Mouse (Mus musculus): Measurements from ENCODE around the gene Abca13. TPM values are rescaled to one million over a fixed set of nuclear protein-coding genes. Genes with fewer than 3 reads are reported as not detected.
"Not testable (repeated sequence)": the region's sequence is repeated elsewhere in the genome, so short reads cannot be mapped to it uniquely, and the experiment has no call there.

The Abca13 gene
- total and polyA plus RNA-seq, 3 experiments, result 0.22 TPM; not detected in 2

GRCm38 (mm10) chr11:9213580-9213979, 21.8 kb downstream of the Abca13 start:
- H3K4me1 ChIP-seq (ENCODE audit: insufficient read depth, low read depth, low read length), result no peaks in the 10 kb centered on the region
- ATAC-seq (ENCODE audit: extremely low read depth, insufficient number of reproducible peaks, low FRiP score, poor library complexity, severe bottlenecking) (no peak), DNase-seq (ENCODE audit: low spot score) (no peak)
- H3K9me3 ChIP-seq (replicated peaks), result no peaks in the 10 kb centered on the region
- TF ChIP-seq GATA2 (IDR thresholded peaks at IDR 0.05; ENCODE audit: borderline replicate concordance, low read depth, low read length) (no peak), CTCF (IDR thresholded peaks at IDR 0.05; ENCODE audit: low read depth, low read length) (no peak), TAL1 (conservative IDR thresholded peaks at IDR 0.05; ENCODE audit: low read depth, low read length) (no peak), POLR2AphosphoS5 (IDR thresholded peaks at IDR 0.05; ENCODE audit: insufficient replicate concordance, low read depth, low read length) (no peak), GATA1 (IDR thresholded peaks at IDR 0.05; ENCODE audit: borderline replicate concordance, low read length) (no peak)
- no peaks in the 10 kb centered on the region for H3K27me3 ChIP-seq (ENCODE audit: insufficient read depth, low read length)
- H3K36me3 ChIP-seq (replicated peaks), result no peaks in the 10 kb centered on the region
- H3K4me3 ChIP-seq (ENCODE audit: low read depth, low read length), result no peak overlapping the region

DNA sequence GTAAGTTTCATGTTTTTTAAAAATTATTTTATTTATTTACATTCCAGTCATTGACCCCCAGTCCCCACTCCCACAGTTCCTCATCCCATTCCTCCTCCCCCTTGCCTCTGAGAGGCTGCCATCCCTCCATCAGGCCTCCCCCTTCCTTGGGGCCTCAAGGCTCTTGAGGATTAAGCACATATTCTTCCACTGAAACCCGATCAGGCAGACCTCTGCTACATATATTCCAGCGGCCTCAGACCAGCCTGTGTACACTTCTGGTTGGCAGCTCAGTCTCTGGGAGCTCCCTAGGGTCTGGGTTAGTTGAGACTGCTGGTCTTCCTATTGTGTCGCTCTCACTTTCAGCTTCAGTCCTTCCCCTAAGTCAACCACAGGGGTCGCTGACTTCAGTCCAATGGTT, 24.5 kb downstream of the Abca13 start:
- Histone ChIP-seq H3K9me3 (replicated peaks) (no peaks in the 10 kb centered on the region), H3K4me1 (ENCODE audit: insufficient read depth, low read depth, low read length) (no peaks in the 10 kb centered on the region), H3K4me3 (ENCODE audit: low read depth, low read length) (no peak overlapping the region), H3K36me3 (replicated peaks) (no peaks in the 10 kb centered on the region), H3K27me3 (ENCODE audit: insufficient read depth, low read length) (no peaks in the 10 kb centered on the region)
- ATAC-seq (ENCODE audit: extremely low read depth, insufficient number of reproducible peaks, low FRiP score, poor library complexity, severe bottlenecking) (no peak), DNase-seq (ENCODE audit: low spot score) (no peak)
- TF ChIP-seq POLR2AphosphoS5 (IDR thresholded peaks at IDR 0.05; ENCODE audit: insufficient replicate concordance, low read depth, low read length) (no peak), GATA1 (IDR thresholded peaks at IDR 0.05; ENCODE audit: borderline replicate concordance, low read length) (no peak), TAL1 (conservative IDR thresholded peaks at IDR 0.05; ENCODE audit: low read depth, low read length) (no peak), CTCF (IDR thresholded peaks at IDR 0.05; ENCODE audit: low read depth, low read length) (no peak), GATA2 (IDR thresholded peaks at IDR 0.05; ENCODE audit: borderline replicate concordance, low read depth, low read length) (no peak)

GRCm38 (mm10) chr11:9220501-9220900, 28.8 kb downstream of the Abca13 start:
- no peaks in the 10 kb centered on the region for H3K4me1 ChIP-seq (ENCODE audit: insufficient read depth, low read depth, low read length)
- DNase-seq (ENCODE audit: low spot score), result no peak
- H3K4me3 ChIP-seq (ENCODE audit: low read depth, low read length), result no peak overlapping the region
- no peaks in the 10 kb centered on the region for H3K36me3 ChIP-seq (replicated peaks)
- TF ChIP-seq GATA2 (IDR thresholded peaks at IDR 0.05; ENCODE audit: borderline replicate concordance, low read depth, low read length) (no peak), CTCF (IDR thresholded peaks at IDR 0.05; ENCODE audit: low read depth, low read length) (no peak), POLR2AphosphoS5 (IDR thresholded peaks at IDR 0.05; ENCODE audit: insufficient replicate concordance, low read depth, low read length) (no peak), TAL1 (conservative IDR thresholded peaks at IDR 0.05; ENCODE audit: low read depth, low read length) (no peak)
- H3K27me3 ChIP-seq (ENCODE audit: insufficient read depth, low read length), result no peaks in the 10 kb centered on the region
- no peak for ATAC-seq (ENCODE audit: extremely low read depth, insufficient number of reproducible peaks, low FRiP score, poor library complexity, severe bottlenecking)
- H3K9me3 ChIP-seq (replicated peaks), result no peaks in the 10 kb centered on the region

DNA sequence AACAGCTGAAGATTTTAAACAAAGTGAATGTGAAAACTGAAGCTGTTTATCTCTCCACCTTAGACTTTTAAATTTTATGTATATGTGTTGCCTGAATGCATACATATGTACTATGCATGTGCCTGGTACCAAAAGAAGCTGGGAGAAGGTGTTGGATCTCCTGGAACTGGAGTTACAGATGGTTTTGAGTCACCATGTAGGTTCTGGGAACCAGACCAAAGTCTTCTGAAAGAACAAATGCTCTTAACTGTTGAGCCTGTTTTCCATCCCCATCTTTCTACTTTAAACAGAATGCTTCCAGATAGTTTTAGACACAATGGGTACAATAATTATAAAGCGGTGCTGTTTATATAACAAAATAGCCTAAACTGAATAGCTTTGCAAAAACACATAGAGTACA, 29.9 kb downstream of the Abca13 start:
- Histone ChIP-seq H3K4me1 (ENCODE audit: insufficient read depth, low read depth, low read length) (no peaks in the 10 kb centered on the region), H3K4me3 (ENCODE audit: low read depth, low read length) (no peak overlapping the region), H3K9me3 (replicated peaks) (no peaks in the 10 kb centered on the region), H3K36me3 (replicated peaks) (no peaks in the 10 kb centered on the region), H3K27me3 (ENCODE audit: insufficient read depth, low read length) (no peaks in the 10 kb centered on the region)
- ATAC-seq (ENCODE audit: extremely low read depth, insufficient number of reproducible peaks, low FRiP score, poor library complexity, severe bottlenecking) (no peak), DNase-seq (ENCODE audit: low spot score) (no peak)
- no peak for TF ChIP-seq TAL1 (conservative IDR thresholded peaks at IDR 0.05; ENCODE audit: low read depth, low read length)
- TF ChIP-seq GATA1 (IDR thresholded peaks at IDR 0.05; ENCODE audit: borderline replicate concordance, low read length), result no peak
- TF ChIP-seq POLR2AphosphoS5 (IDR thresholded peaks at IDR 0.05; ENCODE audit: insufficient replicate concordance, low read depth, low read length), result no peak
- TF ChIP-seq GATA2 (IDR thresholded peaks at IDR 0.05; ENCODE audit: borderline replicate concordance, low read depth, low read length), result no peak
- TF ChIP-seq CTCF (IDR thresholded peaks at IDR 0.05; ENCODE audit: low read depth, low read length), result no peak

DNA sequence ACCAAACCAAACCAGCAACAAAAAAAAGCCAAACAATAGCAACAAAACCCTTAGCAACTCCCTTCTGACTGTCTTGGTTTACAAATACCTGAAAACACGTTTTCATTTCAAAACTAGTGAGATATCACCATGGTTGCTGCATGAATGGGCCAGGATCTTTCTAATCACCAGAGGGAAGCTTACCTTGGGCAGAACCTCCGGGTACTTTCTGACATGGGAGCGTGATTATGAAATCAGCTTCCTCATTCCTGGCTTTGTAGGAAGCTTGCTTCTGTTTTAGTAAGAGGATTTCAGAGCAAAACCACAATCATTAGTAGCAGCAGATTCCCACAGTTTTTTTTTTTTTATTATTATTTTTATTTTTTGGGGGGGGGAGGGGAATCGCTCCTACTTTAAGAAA, 34.7 kb downstream of the Abca13 start:
- Histone ChIP-seq H3K4me3 (ENCODE audit: low read depth, low read length) (no peak overlapping the region), H3K36me3 (replicated peaks) (no peaks in the 10 kb centered on the region), H3K9me3 (replicated peaks) (no peaks in the 10 kb centered on the region), H3K27me3 (ENCODE audit: insufficient read depth, low read length) (no peaks in the 10 kb centered on the region), H3K4me1 (ENCODE audit: insufficient read depth, low read depth, low read length) (no peaks in the 10 kb centered on the region)
- DNase-seq (ENCODE audit: low spot score) (no peak), ATAC-seq (ENCODE audit: extremely low read depth, insufficient number of reproducible peaks, low FRiP score, poor library complexity, severe bottlenecking) (no peak)
- TF ChIP-seq TAL1 (conservative IDR thresholded peaks at IDR 0.05; ENCODE audit: low read depth, low read length), result no peak
- TF ChIP-seq GATA1 (IDR thresholded peaks at IDR 0.05; ENCODE audit: borderline replicate concordance, low read length), result no peak
- no peak for TF ChIP-seq POLR2AphosphoS5 (IDR thresholded peaks at IDR 0.05; ENCODE audit: insufficient replicate concordance, low read depth, low read length)
- TF ChIP-seq CTCF (IDR thresholded peaks at IDR 0.05; ENCODE audit: low read depth, low read length), result no peak
- no peak for TF ChIP-seq GATA2 (IDR thresholded peaks at IDR 0.05; ENCODE audit: borderline replicate concordance, low read depth, low read length)

GRCm38 (mm10) chr11:9249627-9250026, 57.9 kb downstream of the Abca13 start:
- DNase-seq (ENCODE audit: low spot score); H3K4me3 ChIP-seq (ENCODE audit: low read depth, low read length); ATAC-seq (ENCODE audit: extremely low read depth, insufficient number of reproducible peaks, low FRiP score, poor library complexity, severe bottlenecking); H3K36me3 ChIP-seq (replicated peaks); H3K27me3 ChIP-seq (ENCODE audit: insufficient read depth, low read length); H3K9me3 ChIP-seq (replicated peaks); H3K4me1 ChIP-seq (ENCODE audit: insufficient read depth, low read depth, low read length): not testable (repeated sequence)

DNA sequence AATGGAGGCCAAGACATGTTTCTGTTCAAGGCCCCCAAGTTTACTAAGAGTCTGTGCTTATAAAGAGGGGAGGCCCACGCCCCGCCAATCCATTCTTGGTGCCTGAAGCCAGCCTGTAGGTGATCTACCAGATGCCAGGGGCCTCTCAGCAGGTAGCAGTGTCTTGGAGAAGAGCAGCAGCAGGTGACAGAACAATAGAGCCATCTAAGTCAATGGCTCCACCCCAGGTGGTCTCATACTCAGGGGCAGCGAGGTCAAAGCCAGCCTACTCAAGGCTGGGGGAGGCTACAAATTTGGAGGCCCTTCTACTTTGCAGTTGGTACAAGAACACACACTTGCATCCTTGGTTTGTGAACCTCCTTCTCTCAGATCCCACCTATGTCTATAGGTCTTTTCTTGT, 71.3 kb downstream of the Abca13 start:
- not testable (repeated sequence) for ATAC-seq (ENCODE audit: extremely low read depth, insufficient number of reproducible peaks, low FRiP score, poor library complexity, severe bottlenecking); H3K27me3 ChIP-seq (ENCODE audit: insufficient read depth, low read length); H3K4me3 ChIP-seq (ENCODE audit: low read depth, low read length); H3K9me3 ChIP-seq (replicated peaks); H3K4me1 ChIP-seq (ENCODE audit: insufficient read depth, low read depth, low read length); DNase-seq (ENCODE audit: low spot score); H3K36me3 ChIP-seq (replicated peaks)

Measured in G1E (cell line).